Mouse (Mus musculus) embryonic facial prominence, embryonic 11.5 days (tissue): ENCODE measurements at regions not wholly inside any gene's neighbourhood (a gene's known extent, or its start where the extent isn't known, plus 50 kb on each side); places are given as distances from the start of the nearest gene placed in this dataset.

Experiments used
- ATAC-seq: fragments of 200-750 bp; cut with Nextera tagmentation; replicated peaks from 2 replicates; pipeline ENCODE4 v1.8.0; 2017; ENCODE audit warnings: low read depth; ENCODE audit not compliant: insufficient number of reproducible peaks, low FRiP score, low TSS enrichment
- DNase-seq: peaks from one replicate; pipeline ENCODE4 v3.0.0-alpha.2; 2015; ENCODE audit warnings: low spot score
- H3K27ac ChIP-seq: fragments of 300-500 bp; sonication (generic); replicated peaks from 2 replicates; pipeline ENCODE4 v1.5.1; 2014; ENCODE audit warnings: mild to moderate bottlenecking, low read depth, low read length, control low read depth
- H3K27me3 ChIP-seq: fragments of 300-500 bp; sonication (generic); 2 replicates; pipeline ENCODE4 v1.6.1; 2014; ENCODE audit warnings: mild to moderate bottlenecking, low read length, moderate library complexity, mixed read lengths; ENCODE audit not compliant: control insufficient read depth, insufficient read depth
- H3K36me3 ChIP-seq: fragments of 300-500 bp; sonication (generic); replicated peaks from 2 replicates; pipeline ENCODE4 v1.6.1; 2014; ENCODE audit warnings: low read depth, mild to moderate bottlenecking, low read length, moderate library complexity, mixed read lengths; ENCODE audit not compliant: control insufficient read depth, insufficient read depth
- H3K4me1 ChIP-seq: fragments of 300-500 bp; sonication (generic); 2 replicates; pipeline ENCODE4 v1.6.1; 2014; ENCODE audit warnings: low read length, mixed read lengths; ENCODE audit not compliant: control insufficient read depth, insufficient read depth
- H3K4me2 ChIP-seq: fragments of 300-500 bp; sonication (generic); 2 replicates; pipeline ENCODE4 v1.6.1; 2014; ENCODE audit warnings: low read depth, mild to moderate bottlenecking, control low read depth, low read length, moderate library complexity
- H3K4me3 ChIP-seq: fragments of 300-500 bp; sonication (generic); 2 replicates; pipeline ENCODE4 v1.5.1; 2014; ENCODE audit warnings: low read depth, low read length, control low read depth
- H3K9ac ChIP-seq: fragments of 300-500 bp; sonication (generic); replicated peaks from 2 replicates; pipeline ENCODE4 v1.6.1; 2014; ENCODE audit warnings: mild to moderate bottlenecking, control low read depth, low read length
- H3K9me3 ChIP-seq: fragments of 300-500 bp; sonication (generic); replicated peaks from 2 replicates; pipeline ENCODE4 v1.6.1; 2016; ENCODE audit warnings: mild to moderate bottlenecking, low read length, inconsistent platforms, mixed read lengths; ENCODE audit not compliant: control insufficient read depth
- WGBS: fragments of 180-500 bp; shearing (Covaris S2); extraction: QIAGEN DNeasy Blood & Tissue Kit; methylation state at CpG from one replicate; pipeline ENCODE4 v1.1.7; 2014; 5-methylcytosine and 5-hydroxymethylcytosine counted together

DNA sequence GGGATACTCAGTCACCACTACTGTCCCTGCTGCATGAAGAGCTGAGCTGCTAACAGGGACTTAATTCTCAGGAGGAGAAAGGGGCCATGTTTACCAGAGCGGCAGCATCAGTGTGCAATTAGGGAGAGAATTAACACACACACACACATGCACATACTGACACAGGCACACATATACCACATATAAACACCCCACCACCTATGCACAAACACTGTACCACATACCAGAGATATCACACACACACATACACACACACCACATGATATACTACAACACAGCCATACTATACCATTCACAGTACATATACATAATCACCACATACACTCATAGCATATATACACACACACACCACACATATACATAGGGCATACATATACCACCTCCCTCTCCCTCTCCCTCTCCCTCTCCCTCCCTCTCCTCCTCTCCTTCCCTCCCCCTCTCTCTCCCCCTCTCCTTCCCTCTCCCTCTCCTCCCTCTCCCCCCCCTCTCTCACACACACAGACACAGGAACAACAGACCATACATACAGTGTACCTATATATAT, 294.2 kb downstream of the Ice1 start:
- no peak overlapping the region for H3K4me3 ChIP-seq
- 75% methylated on average over 1 of the region's 1 CpGs for WGBS
- no peak overlapping the region for H3K4me2 ChIP-seq
- peak; percentile 78 for ATAC-seq
- H3K36me3 ChIP-seq = no peaks in the 10 kb centered on the region
- no peaks in the 10 kb centered on the region for H3K4me1 ChIP-seq
- no peak for DNase-seq
- H3K9ac ChIP-seq = no peak overlapping the region
- no peaks in the 10 kb centered on the region for H3K9me3 ChIP-seq
- no peaks in the 10 kb centered on the region for H3K27me3 ChIP-seq
- H3K27ac ChIP-seq = no peak overlapping the region

DNA sequence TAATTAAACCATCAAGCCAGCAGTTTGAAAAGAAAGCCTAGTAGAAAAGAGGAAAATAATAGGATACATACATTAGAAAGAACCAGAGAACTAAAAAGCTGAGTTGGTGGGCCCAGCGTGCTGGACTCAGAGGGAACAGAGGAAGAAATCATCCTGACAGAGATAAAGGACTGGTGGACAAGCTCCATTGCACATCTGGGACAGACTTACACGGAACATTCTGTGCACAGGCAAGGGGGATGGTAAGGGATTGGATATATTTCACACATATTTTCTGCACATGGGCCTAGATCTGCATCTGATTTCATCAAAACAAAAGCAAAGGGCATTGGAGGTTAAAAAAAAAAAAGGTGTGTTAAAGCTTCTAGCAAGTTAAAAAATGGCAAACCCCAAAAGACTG, 293.5 kb downstream of the Ice1 start:
- DNase-seq (no peak), ATAC-seq (no peak)
- WGBS = 54% methylated on average over 2 of the region's 2 CpGs
- Histone ChIP-seq H3K4me3 (no peak overlapping the region), H3K4me1 (no peaks in the 10 kb centered on the region), H3K27me3 (no peaks in the 10 kb centered on the region), H3K9ac (no peak overlapping the region), H3K9me3 (no peaks in the 10 kb centered on the region), H3K27ac (no peak overlapping the region), H3K36me3 (no peaks in the 10 kb centered on the region), H3K4me2 (no peak overlapping the region)

- Histone ChIP-seq H3K27me3 (no peaks in the 10 kb centered on the region), H3K4me3 (no peak overlapping the region), H3K9ac (no peak overlapping the region), H3K9me3 (no peaks in the 10 kb centered on the region), H3K4me1 (no peaks in the 10 kb centered on the region), H3K27ac (no peak overlapping the region), H3K36me3 (no peaks in the 10 kb centered on the region), H3K4me2 (no peak overlapping the region)
- WGBS = 85% methylated on average over 5 of the region's 5 CpGs
- no peak for ATAC-seq
- no peak for DNase-seq
Measured at GRCm38 (mm10) chr13:70344311-70344710, 293.1 kb downstream of the Ice1 start.

- no peak overlapping the region for H3K27ac ChIP-seq
- DNase-seq (no peak), ATAC-seq (no peak)
- no peak overlapping the region for H3K9ac ChIP-seq
- H3K9me3 ChIP-seq = no peaks in the 10 kb centered on the region
- H3K4me3 ChIP-seq = no peak overlapping the region
- H3K4me2 ChIP-seq = no peak overlapping the region
- no peaks in the 10 kb centered on the region for H3K4me1 ChIP-seq
- 91% methylated on average over 4 of the region's 4 CpGs for WGBS
- H3K36me3 ChIP-seq = no peaks in the 10 kb centered on the region
- no peaks in the 10 kb centered on the region for H3K27me3 ChIP-seq
Measured at GRCm38 (mm10) chr13:70348456-70348855, 289.0 kb downstream of the Ice1 start.

GRCm38 (mm10) chr13:70348965-70349364, 288.5 kb downstream of the Ice1 start:
- H3K27me3 ChIP-seq = no peaks in the 10 kb centered on the region
- H3K4me1 ChIP-seq = no peaks in the 10 kb centered on the region
- H3K36me3 ChIP-seq = no peaks in the 10 kb centered on the region
- no peak overlapping the region for H3K27ac ChIP-seq
- no peaks in the 10 kb centered on the region for H3K9me3 ChIP-seq
- no peak for DNase-seq
- WGBS = 78% methylated on average over 2 of the region's 2 CpGs
- no peak overlapping the region for H3K4me2 ChIP-seq
- no peak overlapping the region for H3K9ac ChIP-seq
- ATAC-seq = no peak
- no peak overlapping the region for H3K4me3 ChIP-seq

- ATAC-seq = no peak
- H3K36me3 ChIP-seq = no peaks in the 10 kb centered on the region
- no peaks in the 10 kb centered on the region for H3K9me3 ChIP-seq
- no peak overlapping the region for H3K4me2 ChIP-seq
- H3K27me3 ChIP-seq = no peaks in the 10 kb centered on the region
- 78% methylated on average over 2 of the region's 2 CpGs for WGBS
- H3K4me1 ChIP-seq = no peaks in the 10 kb centered on the region
- H3K9ac ChIP-seq = no peak overlapping the region
- no peak for DNase-seq
- no peak overlapping the region for H3K27ac ChIP-seq
- no peak overlapping the region for H3K4me3 ChIP-seq
Measured at GRCm38 (mm10) chr13:70369647-70370046, 267.8 kb downstream of the Ice1 start.

- no peaks in the 10 kb centered on the region for H3K36me3 ChIP-seq
- no peak for ATAC-seq
- H3K4me3 ChIP-seq = no peak overlapping the region
- no peak overlapping the region for H3K27ac ChIP-seq
- no peak for DNase-seq
- 69% methylated on average over 6 of the region's 6 CpGs for WGBS
- H3K4me2 ChIP-seq = no peak overlapping the region
- H3K9me3 ChIP-seq = no peaks in the 10 kb centered on the region
- H3K27me3 ChIP-seq = no peaks in the 10 kb centered on the region
- H3K9ac ChIP-seq = no peak overlapping the region
- no peaks in the 10 kb centered on the region for H3K4me1 ChIP-seq
Measured at GRCm38 (mm10) chr13:70380772-70381171, 256.7 kb downstream of the Ice1 start.

DNA sequence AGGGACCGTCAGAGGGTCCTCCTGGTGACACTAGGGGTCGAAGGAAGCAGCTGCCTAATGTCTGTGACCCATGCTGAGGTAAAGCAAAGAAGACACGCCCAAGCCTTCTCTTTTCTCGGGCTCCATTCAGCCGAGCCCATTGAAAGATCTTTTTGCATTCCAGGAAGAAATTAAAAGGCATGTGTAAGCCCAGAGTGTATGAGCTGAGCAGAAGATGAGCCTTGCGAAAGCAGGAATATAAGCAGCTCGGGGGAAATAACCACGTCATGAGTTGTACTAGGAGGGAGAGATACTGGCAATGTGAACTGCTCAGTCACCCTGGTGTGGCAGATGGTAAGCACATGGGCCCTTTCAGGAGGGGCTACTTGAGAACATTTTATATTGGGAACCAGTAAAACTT, 252.1 kb downstream of the Ice1 start:
- no peak overlapping the region for H3K9ac ChIP-seq
- no peak for DNase-seq
- no peaks in the 10 kb centered on the region for H3K4me1 ChIP-seq
- 60% methylated on average over 8 of the region's 8 CpGs for WGBS
- ATAC-seq = no peak
- no peaks in the 10 kb centered on the region for H3K27me3 ChIP-seq
- no peaks in the 10 kb centered on the region for H3K36me3 ChIP-seq
- H3K9me3 ChIP-seq = no peaks in the 10 kb centered on the region
- H3K4me3 ChIP-seq = no peak overlapping the region
- H3K4me2 ChIP-seq = no peak overlapping the region
- no peak overlapping the region for H3K27ac ChIP-seq
